Mouse (Mus musculus) heart, embryonic 15.5 days (tissue): Measurements from ENCODE around the gene Enc1. TPM values are rescaled to one million over a fixed set of nuclear protein-coding genes. Genes with fewer than 3 reads are reported as not detected.

Experiments used
- ATAC-seq: fragments of 200-750 bp; cut with Nextera tagmentation; replicated peaks from 2 replicates; pipeline ENCODE4 v1.8.0; 2017; ENCODE audit warnings: low read depth, moderate TSS enrichment; ENCODE audit not compliant: insufficient number of reproducible peaks, insufficient read depth, low FRiP score
- H3K27ac ChIP-seq: fragments of 300-500 bp; sonication (generic); 2 replicates; pipeline ENCODE4 v1.5.1; 2015; ENCODE audit warnings: mild to moderate bottlenecking, inconsistent platforms
- H3K27me3 ChIP-seq: fragments of 300-500 bp; sonication (generic); 2 replicates; pipeline ENCODE4 v1.6.1; 2015; ENCODE audit warnings: inconsistent platforms
- H3K36me3 ChIP-seq: fragments of 300-500 bp; sonication (generic); 2 replicates; pipeline ENCODE4 v1.6.1; 2015; ENCODE audit warnings: mild to moderate bottlenecking, inconsistent platforms
- H3K4me1 ChIP-seq: fragments of 300-500 bp; sonication (generic); replicated peaks from 2 replicates; pipeline ENCODE4 v1.6.1; 2015; ENCODE audit warnings: inconsistent platforms
- H3K4me2 ChIP-seq: fragments of 300-500 bp; sonication (generic); 2 replicates; pipeline ENCODE4 v1.6.1; 2015; ENCODE audit warnings: inconsistent platforms, mild to moderate bottlenecking, moderate library complexity
- H3K4me3 ChIP-seq: fragments of 300-500 bp; sonication (generic); 2 replicates; pipeline ENCODE4 v1.5.1; 2015; ENCODE audit warnings: mild to moderate bottlenecking, inconsistent platforms
- H3K9ac ChIP-seq: fragments of 300-500 bp; sonication (generic); 2 replicates; pipeline ENCODE4 v1.6.1; 2015; ENCODE audit warnings: mild to moderate bottlenecking, inconsistent platforms
- H3K9me3 ChIP-seq: fragments of 300-500 bp; sonication (generic); replicated peaks from 2 replicates; pipeline ENCODE4 v1.6.1; 2016; ENCODE audit warnings: inconsistent platforms
- WGBS: fragments of 180-500 bp; shearing (Covaris S2); methylation state at CpG from one replicate; pipeline ENCODE4 v1.1.7; 2015; ENCODE audit warnings: mixed read lengths; 5-methylcytosine and 5-hydroxymethylcytosine counted together
- polyA plus RNA-seq: library from polyadenylated mRNA; unstranded; fragments of >200 nt; fragmentation: Nextera tagmentation; extraction: Ambion mirVana; gene quantifications from 2 replicates; pipeline ENCODE4 v1.2.1, GENCODE M21; 2015

Gene Enc1
- 3.8 and 4.0 TPM in 2 replicates for polyA plus RNA-seq

DNA sequence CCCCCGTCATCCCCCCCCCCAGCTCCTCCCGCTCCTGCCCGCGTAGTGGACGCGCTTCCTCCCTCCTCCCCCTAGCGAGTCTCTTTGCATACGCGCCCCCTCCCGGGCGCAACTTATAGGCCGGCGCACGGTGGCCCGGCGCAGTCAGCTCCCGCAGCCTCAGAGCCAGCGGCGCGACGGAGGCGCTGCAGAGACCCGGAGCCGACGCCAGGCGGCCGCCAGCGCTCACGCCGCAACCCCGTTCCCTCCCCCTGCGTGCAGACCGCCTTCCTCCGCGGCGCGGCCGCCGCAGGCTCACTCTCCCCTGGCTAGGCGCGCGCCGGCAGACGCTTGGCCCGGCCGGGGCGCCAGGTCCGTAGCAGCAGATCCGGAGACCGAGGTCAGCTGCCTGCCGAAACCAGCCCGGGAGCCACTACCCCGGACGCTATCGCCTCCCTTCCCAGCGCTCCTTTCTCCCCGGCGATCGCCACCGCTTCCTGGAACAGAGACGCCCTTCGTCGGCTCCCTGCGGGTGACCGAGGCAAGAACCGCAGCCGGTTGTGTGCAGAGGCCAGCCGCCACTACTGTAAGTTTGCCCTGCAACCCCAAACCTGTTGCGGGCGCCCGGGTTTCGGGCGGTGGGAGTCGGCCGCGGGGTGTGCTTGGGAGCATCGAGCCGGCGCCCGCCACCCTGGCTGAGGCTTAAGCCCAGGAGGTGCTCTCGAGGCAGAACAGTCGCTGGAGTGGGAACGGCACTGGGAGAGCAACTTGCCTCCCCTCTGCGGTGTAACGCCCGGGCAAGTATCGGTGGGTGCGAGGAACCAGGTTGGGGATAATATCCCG is at the start of gene Enc1:
TSS of gene Enc1 (plus strand) at position 141 of the 822 bp plus-strand sequence.
- peak; percentile 92 for ATAC-seq
- under 1% methylated on average over 81 of the region's 89 CpGs for WGBS
- Histone ChIP-seq H3K36me3 (peaks cover 2% of the 10 kb centered on the region; the same call in 1 of the 2 replicates), H3K4me3 (peak within 1 kb of the TSS; percentile 86), H3K27ac (peak within 1 kb of the TSS; percentile 94), H3K4me1 (peaks cover 44% of the 10 kb centered on the region), H3K9me3 (no peaks in the 10 kb centered on the region), H3K4me2 (peak within 1 kb of the TSS; percentile 96), H3K27me3 (no peaks in the 10 kb centered on the region), H3K9ac (peak within 1 kb of the TSS; percentile 95)

GRCm38 (mm10) chr13:97192649-97193048 is 48.3 kb upstream of the Enc1 start:
- 86% methylated on average over 11 of the region's 11 CpGs for WGBS
- no peak overlapping the region for H3K9ac ChIP-seq
- H3K9me3 ChIP-seq: no peaks in the 10 kb centered on the region
- peaks cover 20% of the 10 kb centered on the region for H3K4me1 ChIP-seq
- no peak overlapping the region for H3K4me3 ChIP-seq
- no peak for ATAC-seq
- H3K27ac ChIP-seq: no peak overlapping the region
- no peak overlapping the region for H3K4me2 ChIP-seq
- peaks cover 8% of the 10 kb centered on the region; the same call in 1 of the 2 replicates for H3K36me3 ChIP-seq
- H3K27me3 ChIP-seq: no peaks in the 10 kb centered on the region

GRCm38 (mm10) chr13:97193420-97193819 is 47.5 kb upstream of the Enc1 start:
- Histone ChIP-seq H3K4me3 (no peak overlapping the region), H3K4me1 (peaks cover 18% of the 10 kb centered on the region), H3K36me3 (peaks cover 6% of the 10 kb centered on the region; the same call in 1 of the 2 replicates), H3K4me2 (no peak overlapping the region), H3K9ac (no peak overlapping the region), H3K27ac (no peak overlapping the region), H3K9me3 (no peaks in the 10 kb centered on the region), H3K27me3 (no peaks in the 10 kb centered on the region)
- 36% methylated on average over 7 of the region's 7 CpGs for WGBS
- ATAC-seq: no peak

DNA sequence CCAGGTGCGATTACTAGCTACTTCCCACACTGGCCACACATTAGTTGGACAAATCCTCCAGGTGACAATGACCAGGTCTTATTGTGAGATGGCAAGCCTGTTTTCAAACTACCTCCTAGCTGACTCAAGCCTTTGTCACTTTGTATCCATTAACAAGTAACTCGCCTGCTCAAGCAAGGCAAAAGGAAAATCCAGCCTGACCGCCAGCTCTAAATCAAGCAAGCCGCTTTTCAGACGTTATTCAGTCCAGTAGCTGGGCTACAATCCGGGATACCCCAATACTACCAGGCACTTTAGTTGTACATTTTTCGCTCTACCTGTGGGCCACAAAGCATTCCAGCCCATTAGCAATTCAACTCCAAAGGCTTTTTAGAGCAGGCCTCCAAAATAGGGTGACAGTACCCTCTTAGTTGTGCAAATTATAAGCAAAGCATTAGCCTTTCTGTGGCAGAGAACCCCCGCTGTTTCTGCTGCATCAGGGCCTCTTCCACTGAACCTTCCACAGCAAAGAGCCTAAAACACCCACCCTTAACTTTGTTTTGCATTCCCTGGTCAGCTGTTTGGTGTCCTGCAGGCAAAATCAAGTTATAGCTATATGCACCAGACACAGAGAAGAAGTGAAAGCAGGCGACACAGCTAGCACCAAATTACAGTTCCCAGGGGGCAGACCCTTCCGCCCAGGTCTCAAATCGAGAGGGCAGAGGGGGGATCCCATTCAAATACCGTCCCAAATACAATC is 44.5 kb upstream of the Enc1 start:
- Histone ChIP-seq H3K36me3 (no peaks in the 10 kb centered on the region), H3K27ac (no peak overlapping the region), H3K27me3 (no peaks in the 10 kb centered on the region), H3K9me3 (no peaks in the 10 kb centered on the region), H3K4me3 (0 out of 2 replicates have a peak overlapping the region, but pooled peaks have one; percentile 8), H3K9ac (no peak overlapping the region), H3K4me1 (peaks cover 18% of the 10 kb centered on the region), H3K4me2 (peak overlapping the region; percentile 92; the same call in 1 of the 2 replicates)
- 77% methylated on average over 12 of the region's 12 CpGs for WGBS
- no peak for ATAC-seq

GRCm38 (mm10) chr13:97196925-97197218 is 44.0 kb upstream of the Enc1 start:
- H3K36me3 ChIP-seq: no peaks in the 10 kb centered on the region
- ATAC-seq: no peak
- 83% methylated on average over 2 of the region's 2 CpGs for WGBS
- peak overlapping the region; percentile 92 for H3K4me2 ChIP-seq
- H3K27ac ChIP-seq: no peak overlapping the region
- 0 out of 2 replicates have a peak overlapping the region, but pooled peaks have one; percentile 69 for H3K4me3 ChIP-seq
- H3K27me3 ChIP-seq: no peaks in the 10 kb centered on the region
- no peak overlapping the region for H3K9ac ChIP-seq
- H3K9me3 ChIP-seq: no peaks in the 10 kb centered on the region
- peaks cover 18% of the 10 kb centered on the region for H3K4me1 ChIP-seq

GRCm38 (mm10) chr13:97197932-97198562 is 42.9 kb upstream of the Enc1 start, which contains the start of gene Hexb:
Hexb (minus strand) TSS chr13:97198357.
- H3K4me1 ChIP-seq: peaks cover 18% of the 10 kb centered on the region
- H3K4me2 ChIP-seq: peak within 1 kb of the TSS; percentile 92
- no peaks in the 10 kb centered on the region for H3K36me3 ChIP-seq
- peak within 1 kb of the TSS; percentile 86 for H3K27ac ChIP-seq
- under 1% methylated on average over 45 of the region's 45 CpGs for WGBS
- peak within 1 kb of the TSS; percentile 69 for H3K9ac ChIP-seq
- no peaks in the 10 kb centered on the region for H3K27me3 ChIP-seq
- H3K4me3 ChIP-seq: peak within 1 kb of the TSS; percentile 69
- peak; percentile 95 for ATAC-seq
- no peaks in the 10 kb centered on the region for H3K9me3 ChIP-seq

DNA sequence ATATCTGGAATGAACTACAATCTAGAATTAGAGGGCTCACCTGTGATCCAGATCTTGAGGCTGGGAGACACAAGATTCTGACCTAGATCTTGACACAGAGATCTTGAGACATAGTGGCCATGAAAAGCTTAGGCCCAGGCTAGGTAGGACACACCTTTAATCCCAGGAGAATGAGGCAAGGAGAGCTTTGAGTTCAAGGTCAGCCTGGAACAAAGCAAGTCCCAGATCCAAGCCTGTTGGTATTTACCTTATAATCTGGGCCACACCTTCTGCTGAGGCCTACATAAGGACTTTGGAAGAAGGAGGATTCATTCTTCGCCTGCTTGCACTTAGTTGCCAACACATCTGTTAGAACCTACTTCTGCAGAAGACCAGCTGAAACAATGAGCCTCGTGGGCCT is 41.8 kb upstream of the Enc1 start:
- H3K27ac ChIP-seq: no peak overlapping the region
- no peaks in the 10 kb centered on the region for H3K27me3 ChIP-seq
- H3K9ac ChIP-seq: no peak overlapping the region
- H3K4me3 ChIP-seq: no peak overlapping the region
- H3K4me1 ChIP-seq: peaks cover 15% of the 10 kb centered on the region
- H3K9me3 ChIP-seq: no peaks in the 10 kb centered on the region
- 77% methylated on average over 2 of the region's 2 CpGs for WGBS
- H3K36me3 ChIP-seq: no peaks in the 10 kb centered on the region
- ATAC-seq: no peak
- no peak overlapping the region for H3K4me2 ChIP-seq

- Histone ChIP-seq H3K27me3 (no peaks in the 10 kb centered on the region), H3K9me3 (no peaks in the 10 kb centered on the region), H3K36me3 (no peaks in the 10 kb centered on the region), H3K4me3 (no peak overlapping the region), H3K9ac (no peak overlapping the region), H3K4me1 (peaks cover 20% of the 10 kb centered on the region), H3K27ac (no peak overlapping the region), H3K4me2 (no peak overlapping the region)
- no peak for ATAC-seq
- WGBS: 43% methylated on average over 7 of the region's 7 CpGs
Observed at GRCm38 (mm10) chr13:97201076-97201475, 39.8 kb upstream of the Enc1 start.

DNA sequence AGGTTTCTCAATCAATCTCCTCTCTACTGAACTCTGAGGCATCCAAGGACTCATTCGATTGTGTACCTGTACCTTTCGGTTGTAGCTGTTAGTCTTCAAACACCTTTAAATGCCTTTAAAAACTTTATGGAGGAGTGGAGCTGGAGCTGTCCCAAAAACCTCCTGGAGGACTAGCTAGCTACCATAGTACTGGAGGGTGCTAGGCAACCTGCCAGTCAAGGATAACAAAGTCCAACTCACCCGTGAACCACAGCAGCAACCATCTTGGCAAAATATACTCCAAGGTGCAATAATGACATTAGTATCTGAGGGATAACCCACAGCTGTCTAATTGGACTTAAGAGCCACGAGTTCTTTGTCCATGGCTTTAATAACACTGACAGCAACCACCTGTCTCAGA is 39.0 kb upstream of the Enc1 start:
- 66% methylated on average over 4 of the region's 4 CpGs for WGBS
- Histone ChIP-seq H3K9me3 (no peaks in the 10 kb centered on the region), H3K36me3 (no peaks in the 10 kb centered on the region), H3K27me3 (no peaks in the 10 kb centered on the region), H3K4me1 (peaks cover 15% of the 10 kb centered on the region), H3K9ac (no peak overlapping the region), H3K4me2 (no peak overlapping the region), H3K27ac (no peak overlapping the region), H3K4me3 (no peak overlapping the region)
- ATAC-seq: no peak

DNA sequence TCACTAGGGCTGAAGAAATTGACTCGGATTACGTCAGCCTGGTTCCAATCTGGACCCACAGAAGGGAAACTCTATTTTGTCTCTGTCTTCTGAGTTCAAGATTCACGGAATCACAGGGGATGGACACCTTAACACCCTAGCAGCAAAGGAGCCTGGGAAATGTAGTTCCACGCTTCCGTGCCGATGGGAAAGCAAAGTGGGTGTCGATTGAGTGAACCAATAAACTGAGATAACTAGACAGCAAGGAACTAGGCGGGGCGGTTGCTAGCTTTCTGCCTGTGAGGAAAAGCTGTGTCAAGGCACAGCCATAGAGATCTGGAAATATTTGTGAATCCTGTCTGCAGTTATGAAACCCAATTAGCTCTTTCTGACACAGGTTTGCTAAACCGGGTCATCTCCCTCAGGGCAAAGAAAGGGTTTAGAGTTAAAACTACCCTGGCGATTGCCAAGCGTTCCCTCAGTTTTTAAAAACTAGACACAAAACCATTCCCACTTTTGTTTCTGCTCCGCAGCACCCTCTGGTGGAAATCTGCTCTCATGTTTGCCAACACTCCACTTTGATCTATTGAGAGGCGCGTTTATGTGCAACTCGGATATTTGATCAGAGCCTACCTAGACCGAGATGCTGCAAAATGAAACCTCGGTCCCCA is 35.7 kb upstream of the Enc1 start:
- H3K27me3 ChIP-seq: no peaks in the 10 kb centered on the region
- H3K4me3 ChIP-seq: peak overlapping the region; percentile 51
- ATAC-seq: peak; percentile 71
- H3K9ac ChIP-seq: peak overlapping the region; percentile 47
- H3K4me1 ChIP-seq: peaks cover 9% of the 10 kb centered on the region; the same call in 1 of the 2 replicates
- no peaks in the 10 kb centered on the region for H3K36me3 ChIP-seq
- peak overlapping the region; percentile 75 for H3K4me2 ChIP-seq
- peak overlapping the region; percentile 80 for H3K27ac ChIP-seq
- 9% methylated on average over 18 of the region's 18 CpGs for WGBS
- H3K9me3 ChIP-seq: no peaks in the 10 kb centered on the region

GRCm38 (mm10) chr13:97206046-97206445 is 34.9 kb upstream of the Enc1 start:
- ATAC-seq: no peak
- Histone ChIP-seq H3K36me3 (no peaks in the 10 kb centered on the region), H3K9me3 (no peaks in the 10 kb centered on the region), H3K4me3 (no peak overlapping the region), H3K27ac (no peak overlapping the region), H3K27me3 (no peaks in the 10 kb centered on the region), H3K4me2 (no peak overlapping the region), H3K9ac (no peak overlapping the region), H3K4me1 (peaks cover 9% of the 10 kb centered on the region; the same call in 1 of the 2 replicates)
- WGBS: 71% methylated on average over 2 of the region's 2 CpGs
